Mouse (Mus musculus) testis, adult 2 months (tissue): Measurements from ENCODE around the gene Tmem189.

Source experiments
- CTCF ChIP-seq: fragments of 200-500 bp; IDR thresholded peaks from 2 replicates; pipeline ENCODE4 v1.5.1; 2012; ENCODE audit warnings: low read depth, mild to moderate bottlenecking, inconsistent platforms, low read length, moderate library complexity; ENCODE audit not compliant: control insufficient read depth, insufficient read depth, insufficient replicate concordance
- POLR2A ChIP-seq: fragments of 200-500 bp; IDR thresholded peaks from 2 replicates; pipeline ENCODE4 v1.6.1; 2012; ENCODE audit warnings: low read depth, mild to moderate bottlenecking, inconsistent platforms, low read length, moderate library complexity; ENCODE audit not compliant: control insufficient read depth

DNA sequence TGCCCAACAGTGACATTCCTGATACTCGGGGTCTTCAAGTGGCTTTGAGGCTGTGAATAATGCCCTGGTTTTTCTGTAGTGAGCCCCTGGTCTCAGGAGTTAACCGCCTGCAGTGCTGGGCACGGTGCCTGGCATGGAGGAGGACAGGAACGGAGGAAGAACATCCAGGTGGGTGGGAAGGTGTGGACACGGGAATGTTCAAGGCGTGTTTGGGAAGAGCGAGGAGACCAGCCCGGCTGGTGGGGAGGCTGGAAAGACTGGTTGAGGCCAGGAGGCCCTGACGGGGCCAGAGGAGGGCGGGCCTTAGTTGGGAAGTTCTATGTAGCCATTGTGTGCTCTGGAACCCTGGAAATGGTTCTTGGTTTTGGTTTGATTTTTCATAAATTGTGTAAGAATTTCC, 36.3 kb upstream of the Tmem189 start:
- TF ChIP-seq CTCF, result no peak
- TF ChIP-seq POLR2A, result no peak
